Mouse (Mus musculus): ENCODE data around the gene Slc16a11. TPM values are rescaled to one million over a fixed set of nuclear protein-coding genes. Genes with fewer than 3 reads are reported as not detected.

The Slc16a11 gene
- 3.3 and 3.6 TPM in 2 replicates for polyA plus RNA-seq (2012; rRNA removed)

GRCm38 (mm10) chr11:70212423-70212822, at the start of gene Slc16a11:
Slc16a11 (plus strand) TSS chr11:70212752.

DNA sequence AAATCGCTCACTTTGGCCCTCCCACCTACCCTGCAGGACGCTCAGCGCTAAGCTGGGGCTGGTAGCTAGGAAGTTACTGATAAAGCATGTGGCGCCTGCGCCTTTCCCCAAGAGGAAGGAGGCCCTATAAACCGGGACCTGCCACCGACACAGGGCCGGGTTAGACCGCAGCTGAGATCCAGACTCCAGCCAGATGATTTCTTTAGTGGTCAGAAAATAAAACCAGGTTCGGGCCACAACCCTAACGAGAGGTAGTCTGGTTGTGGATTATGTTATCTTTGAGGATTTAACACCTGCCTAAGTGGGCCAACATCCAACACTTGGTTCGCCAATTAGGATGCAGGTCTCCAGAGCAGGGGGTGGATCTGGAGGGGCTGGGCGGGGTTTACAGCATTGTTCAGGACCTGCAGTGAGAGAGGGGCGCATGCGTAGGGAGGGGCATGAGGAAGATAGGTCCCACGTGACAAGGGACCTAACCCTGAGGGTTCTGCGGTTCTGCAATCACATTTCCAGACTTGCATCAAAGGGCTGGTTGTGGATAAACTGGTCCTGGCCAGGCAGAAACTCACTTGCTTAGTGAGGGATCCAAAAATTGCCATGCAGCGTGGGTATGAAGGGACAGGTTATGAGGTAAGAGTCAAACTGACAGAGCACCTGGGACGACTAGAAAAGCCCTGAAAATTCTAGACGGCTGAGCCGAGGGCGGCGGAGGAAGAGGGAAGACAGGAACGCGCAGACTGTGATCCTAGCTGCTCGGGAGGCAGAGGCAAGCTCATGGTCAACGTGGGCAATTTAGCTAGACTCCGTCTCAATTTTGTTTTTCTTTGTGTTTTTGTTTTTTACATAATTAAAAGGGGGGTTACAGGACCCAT, 8.4 kb downstream of the Slc16a11 start, which contains the start of gene Slc16a13:
TSS of gene Slc16a13 (minus strand) at position 334 of the 872 bp plus-strand sequence.

GRCm38 (mm10) chr11:70229260-70230010, 16.9 kb downstream of the Slc16a11 start, which contains the start of gene Bcl6b:
Bcl6b (minus strand) TSS chr11:70229798.

GRCm38 (mm10) chr11:70237457-70238167, 25.1 kb downstream of the Slc16a11 start, which contains the start of gene 0610010K14Rik:
0610010K14Rik (minus strand) TSS chr11:70237914.

DNA sequence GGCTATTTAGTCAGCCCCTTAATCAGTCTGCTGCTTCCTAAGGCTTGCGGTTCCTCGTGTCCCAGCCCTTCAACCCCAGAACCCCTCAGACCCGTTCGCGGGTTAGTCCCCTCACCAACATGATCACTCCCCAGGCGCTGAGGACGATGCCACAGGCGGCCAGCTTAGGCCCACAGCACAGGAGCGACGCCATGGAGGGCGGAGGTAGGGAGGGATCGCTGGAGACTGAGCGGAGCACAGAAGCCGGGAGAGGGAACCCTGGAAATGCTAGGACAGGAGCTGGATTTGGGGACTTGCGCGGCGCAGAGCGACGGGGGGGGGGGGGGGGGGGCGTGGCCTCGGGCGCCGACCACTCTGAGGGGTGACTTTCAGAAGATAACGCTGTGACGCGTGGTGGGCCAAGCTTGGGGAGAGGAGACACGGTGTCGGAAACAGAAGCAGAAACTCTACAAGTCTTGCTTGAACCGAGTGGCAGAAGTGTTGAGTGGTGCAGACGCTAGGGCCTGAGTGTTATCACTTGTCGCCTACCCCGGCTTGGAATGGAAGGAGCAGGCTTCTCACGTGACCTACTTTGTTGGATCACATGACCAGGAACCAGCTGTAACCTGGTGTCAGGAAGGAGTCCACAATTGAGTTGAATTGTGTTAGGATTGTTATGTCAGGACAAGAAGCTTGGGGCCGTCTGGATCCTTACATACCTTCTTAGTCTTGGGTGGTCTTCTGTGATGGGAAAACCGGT, 27.2 kb downstream of the Slc16a11 start, which contains the start of the genes Gm21988 and Rnasek:
TSS of gene Gm21988 (minus strand) at position 290 of the 739 bp plus-strand sequence.
TSS of gene Rnasek (minus strand) at position 302 of the 739 bp plus-strand sequence.

DNA sequence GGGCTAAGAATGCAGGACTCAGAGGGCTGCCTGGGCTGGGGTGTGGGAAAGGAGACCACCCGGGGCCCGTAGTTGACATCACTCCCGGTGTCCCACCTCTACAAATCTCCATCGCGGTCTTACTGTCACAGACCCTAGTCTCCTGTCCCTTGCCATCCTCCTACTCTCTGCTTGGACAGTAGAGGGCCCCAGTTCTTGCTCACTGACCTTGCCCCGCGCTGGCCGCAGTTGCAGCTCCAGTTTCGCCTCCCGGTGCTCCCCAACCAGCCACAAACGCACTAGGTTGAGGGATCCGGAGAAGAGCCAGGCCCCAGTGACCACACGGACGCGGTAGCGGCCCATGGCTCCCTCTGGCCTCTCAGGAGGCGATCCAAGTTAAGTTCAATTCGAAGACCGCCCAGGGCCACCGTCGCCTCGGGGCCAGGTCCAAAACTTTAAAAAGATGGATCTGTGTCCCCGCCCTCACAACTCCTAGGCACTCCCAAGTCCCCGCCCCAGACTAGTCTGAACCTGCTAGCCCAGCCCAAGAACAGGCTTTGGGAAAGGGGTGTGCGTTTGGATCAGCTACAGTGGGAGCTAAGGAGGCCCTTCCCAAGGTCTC, 42.5 kb downstream of the Slc16a11 start, which contains the start of gene Alox12:
TSS of gene Alox12 (minus strand) at position 423 of the 601 bp plus-strand sequence.

Other genes with a start within 250 kb of the Slc16a11 start
- gene Cldn7, start 248.0 kb upstream of the Slc16a11 start, polyA plus RNA-seq (2012; rRNA removed): 3.2 and 4.8 TPM in 2 replicates
- 23.5 and 24.9 TPM in 2 replicates for gene Ctdnep1, start 231.6 kb upstream of the Slc16a11 start, polyA plus RNA-seq (2012; rRNA removed)
- gene Elp5, start 230.2 kb upstream of the Slc16a11 start, polyA plus RNA-seq (2012; rRNA removed): 34.3 and 36.0 TPM in 2 replicates
- gene Gabarap, start 221.6 kb upstream of the Slc16a11 start, polyA plus RNA-seq (2012; rRNA removed): 191 and 207 TPM in 2 replicates
- gene Phf23, start 217.0 kb upstream of the Slc16a11 start, polyA plus RNA-seq (2012; rRNA removed): 15.0 and 15.6 TPM in 2 replicates
- 4.2 and 4.6 TPM in 2 replicates for gene Dvl2, start 212.2 kb upstream of the Slc16a11 start, polyA plus RNA-seq (2012; rRNA removed)
- 164 and 167 TPM in 2 replicates for gene Acadvl, start 197.3 kb upstream of the Slc16a11 start, polyA plus RNA-seq (2012; rRNA removed)
- 1.6 and 2.3 TPM in 2 replicates for gene Dlg4, start 195.8 kb upstream of the Slc16a11 start, polyA plus RNA-seq (2012; rRNA removed)
- gene Asgr1, start 158.7 kb upstream of the Slc16a11 start, polyA plus RNA-seq (2012; rRNA removed): 170 and 192 TPM in 2 replicates
- gene Asgr2, start 120.1 kb upstream of the Slc16a11 start, polyA plus RNA-seq (2012; rRNA removed): 46.4 and 50.4 TPM in 2 replicates
- gene Mgl2, start 82.4 kb upstream of the Slc16a11 start, polyA plus RNA-seq (2012; rRNA removed): 1.3 and 1.7 TPM in 2 replicates
- gene Clec10a, start 56.6 kb upstream of the Slc16a11 start, polyA plus RNA-seq (2012; rRNA removed): 0.45 and 0.84 TPM in 2 replicates
- 1.1 and 1.7 TPM in 2 replicates for gene Slc16a13, start 8.3 kb downstream of the Slc16a11 start, polyA plus RNA-seq (2012; rRNA removed)
- 1.3 and 1.6 TPM in 2 replicates for gene Bcl6b, start 17.0 kb downstream of the Slc16a11 start, polyA plus RNA-seq (2012; rRNA removed)
- gene 0610010K14Rik, start 25.2 kb downstream of the Slc16a11 start, polyA plus RNA-seq (2012; rRNA removed): 38.7 and 43.7 TPM in 2 replicates
- 4.0 and 4.5 TPM in 2 replicates for gene Gm21988, start 27.1 kb downstream of the Slc16a11 start, polyA plus RNA-seq (2012; rRNA removed)
- 52.5 and 55.2 TPM in 2 replicates for gene Rnasek, start 27.1 kb downstream of the Slc16a11 start, polyA plus RNA-seq (2012; rRNA removed)
- gene Alox12, start 42.6 kb downstream of the Slc16a11 start, polyA plus RNA-seq (2012; rRNA removed): 9.4 and 10.6 TPM in 2 replicates
- gene Alox12e, start 109.9 kb downstream of the Slc16a11 start, polyA plus RNA-seq (2012; rRNA removed): 0.07 and 0.15 TPM in 2 replicates
- gene Alox15, start 139.3 kb downstream of the Slc16a11 start, polyA plus RNA-seq (2012; rRNA removed): 2.7 and 4.3 TPM in 2 replicates
- 6.3 and 7.7 TPM in 2 replicates for gene Pelp1, start 197.3 kb downstream of the Slc16a11 start, polyA plus RNA-seq (2012; rRNA removed)
- 38.7 and 50.6 TPM in 2 replicates for gene Arrb2, start 219.9 kb downstream of the Slc16a11 start, polyA plus RNA-seq (2012; rRNA removed)
- gene Med11, start 239.2 kb downstream of the Slc16a11 start, polyA plus RNA-seq (2012; rRNA removed): 13.6 and 15.2 TPM in 2 replicates
- gene Zmynd15, start 246.7 kb downstream of the Slc16a11 start, polyA plus RNA-seq (2012; rRNA removed): 0.85 and 0.97 TPM in 2 replicates
- gene Cxcl16, start 247.2 kb downstream of the Slc16a11 start, polyA plus RNA-seq (2012; rRNA removed): 6.0 and 7.3 TPM in 2 replicates